Mouse (Mus musculus) layer of hippocampus, adult 11-12 months (tissue): ENCODE results near the gene Nlrp4c.
A peak's percentile ranks its signal among the peaks of the same experiment; 100 is the strongest.
"Not testable (repeated sequence)": the region's sequence is repeated elsewhere in the genome, so short reads cannot be mapped to it uniquely, and the experiment has no call there.

Experiments
- DNase-seq: peaks from one replicate; pipeline ENCODE4 v3.0.0; 2022; ENCODE audit warnings: low spot score

The Nlrp4c gene

DNA sequence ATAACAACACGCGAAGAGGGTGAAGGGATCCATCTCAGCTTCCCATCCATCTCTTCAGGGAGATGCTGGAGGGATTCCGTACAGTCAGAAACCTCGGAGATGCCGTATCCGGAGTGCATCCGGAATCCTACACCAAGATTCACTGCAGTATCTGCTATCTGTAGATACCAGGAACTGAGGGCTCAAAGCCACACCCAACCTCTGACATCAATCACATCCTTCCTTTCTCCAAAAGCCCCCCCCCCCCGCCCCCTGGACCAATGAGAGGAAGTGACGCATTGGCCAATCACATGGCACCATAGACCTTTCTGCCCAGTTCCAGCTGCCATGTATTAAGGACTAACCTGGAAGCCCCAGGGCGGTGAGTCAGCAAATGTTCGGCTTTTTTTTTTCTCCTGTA lies at the start of gene Nlrp4c:
Nlrp4c (plus strand) TSS at position 301 of the 400 bp plus-strand sequence.
- DNase-seq, result no peak

- DNase-seq, result no peak
Observed at GRCm38 (mm10) chr7:6010910-6011309, 34.1 kb upstream of the Nlrp4c start, which contains the start of gene Vmn1r65. TSS of gene Vmn1r65 (minus strand) at chr7:6011010.

DNA sequence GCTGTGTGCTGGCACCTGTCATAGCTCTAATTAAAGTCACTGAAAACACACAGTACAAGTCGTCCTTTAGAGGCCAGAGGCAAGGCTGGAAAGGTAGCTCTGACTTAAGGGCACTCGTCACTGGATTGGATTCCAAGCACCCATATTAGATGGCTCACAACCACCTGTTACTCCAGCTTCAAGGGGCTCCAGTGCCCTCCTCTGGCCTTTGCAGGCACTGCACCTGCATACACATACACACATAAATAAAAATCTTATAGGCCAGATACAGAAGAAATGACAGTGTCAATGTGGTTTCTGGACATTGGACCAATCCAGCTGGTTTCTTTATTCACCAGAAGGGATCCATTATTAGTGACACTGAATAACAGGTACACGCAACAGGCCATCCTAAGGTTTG lies 74.5 kb downstream of the Nlrp4c start:
- no peak for DNase-seq

- DNase-seq, result not testable (repeated sequence)
Observed at GRCm38 (mm10) chr7:6120104-6120503, 75.1 kb downstream of the Nlrp4c start.

DNA sequence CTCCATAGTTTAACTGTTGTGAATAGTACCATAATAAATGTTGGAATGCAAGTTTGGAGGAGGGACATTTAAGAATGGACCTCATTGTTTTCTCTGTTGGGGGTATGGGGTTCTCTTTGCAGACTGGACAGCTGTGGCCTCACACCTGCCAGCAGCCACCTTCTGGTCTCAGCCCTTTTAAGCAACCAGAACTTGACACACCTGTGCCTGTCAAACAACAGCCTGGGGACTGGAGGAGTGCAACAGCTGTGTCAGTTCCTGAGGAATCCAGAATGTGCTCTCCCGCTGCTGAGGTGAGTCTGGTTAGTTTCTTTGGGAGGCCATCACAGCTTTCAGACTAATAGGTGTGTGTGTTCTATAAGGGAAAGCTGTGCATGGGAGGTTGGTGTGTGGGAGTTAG lies 76.2 kb downstream of the Nlrp4c start:
- DNase-seq, result not testable (repeated sequence)

DNA sequence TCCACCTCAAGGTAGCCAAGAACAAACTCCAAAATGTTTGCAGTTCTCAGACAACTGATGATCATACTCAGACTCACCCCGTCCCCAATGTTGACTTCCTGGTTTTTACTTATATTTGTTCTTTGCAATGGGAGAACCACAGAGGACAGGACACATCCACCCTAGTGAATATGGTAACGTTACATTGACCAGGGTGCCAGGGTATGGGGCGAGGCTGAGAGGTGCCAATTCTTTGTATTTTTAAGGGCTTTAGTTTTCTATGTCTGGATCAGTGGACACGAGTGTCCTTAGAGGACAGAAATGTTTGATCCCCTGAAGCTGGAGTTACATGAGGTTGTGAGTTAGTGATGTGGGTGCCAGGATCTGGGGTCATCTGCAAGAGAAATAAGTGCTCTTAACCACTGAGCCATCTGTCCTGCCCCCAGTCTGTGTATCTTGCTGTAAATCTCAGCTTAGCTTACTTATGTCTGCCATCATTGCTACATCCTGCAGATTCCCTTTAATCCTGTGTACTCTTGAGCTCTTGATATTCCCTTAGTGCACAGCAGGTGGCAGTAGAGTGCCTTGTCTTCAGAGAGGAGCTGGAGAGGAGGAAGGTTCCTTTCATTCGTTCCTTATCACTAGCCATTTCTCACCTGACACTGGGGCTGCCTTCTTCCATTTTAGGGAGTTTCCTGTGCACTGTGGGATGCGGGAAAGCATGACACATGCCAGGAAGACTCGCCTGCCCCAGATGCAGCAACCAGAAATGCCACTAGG lies 81.9 kb downstream of the Nlrp4c start:
- peak; percentile 89 for DNase-seq

- DNase-seq, result no peak
Observed at GRCm38 (mm10) chr7:6130346-6130745, 85.4 kb downstream of the Nlrp4c start.

DNA sequence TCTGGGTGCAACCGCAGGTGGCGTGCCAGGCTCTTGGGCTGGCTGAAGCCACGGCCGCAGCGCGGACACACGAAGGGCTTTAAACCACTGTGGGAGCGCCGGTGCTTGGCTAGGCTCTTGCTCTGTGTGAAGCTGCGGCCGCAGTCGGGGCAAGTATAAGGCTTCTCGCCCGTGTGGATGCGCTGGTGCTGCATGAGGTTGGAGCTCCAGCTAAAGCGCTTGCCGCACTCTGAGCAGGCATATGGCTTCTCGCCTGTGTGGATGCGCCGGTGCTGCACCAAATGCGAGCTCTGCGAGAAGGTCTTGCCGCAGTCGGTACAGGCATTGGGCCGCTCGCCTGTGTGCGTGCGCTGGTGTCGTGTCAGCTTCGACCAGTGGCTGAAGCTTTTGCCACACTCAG lies 87.7 kb downstream of the Nlrp4c start:
- DNase-seq, result no peak

DNA sequence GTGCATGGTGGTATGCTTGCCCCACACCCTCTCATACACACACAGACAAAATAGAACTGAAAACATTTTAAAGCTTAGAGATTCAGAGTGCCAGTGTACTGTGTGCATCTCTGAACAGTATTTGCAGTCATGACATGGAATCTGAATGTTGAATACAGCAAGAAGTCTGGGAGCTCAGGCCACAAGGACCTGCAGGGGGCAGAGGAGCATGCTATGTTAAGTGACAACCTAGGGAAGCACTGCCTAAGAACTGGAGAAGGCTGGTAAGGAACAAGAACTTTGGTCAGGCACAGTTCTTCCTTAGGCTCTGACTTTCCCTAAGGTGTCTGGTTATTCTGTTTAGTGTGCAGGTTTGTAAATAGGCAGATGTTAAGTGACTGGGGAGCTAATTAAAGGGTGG lies 91.5 kb downstream of the Nlrp4c start:
- DNase-seq, result no peak

DNA sequence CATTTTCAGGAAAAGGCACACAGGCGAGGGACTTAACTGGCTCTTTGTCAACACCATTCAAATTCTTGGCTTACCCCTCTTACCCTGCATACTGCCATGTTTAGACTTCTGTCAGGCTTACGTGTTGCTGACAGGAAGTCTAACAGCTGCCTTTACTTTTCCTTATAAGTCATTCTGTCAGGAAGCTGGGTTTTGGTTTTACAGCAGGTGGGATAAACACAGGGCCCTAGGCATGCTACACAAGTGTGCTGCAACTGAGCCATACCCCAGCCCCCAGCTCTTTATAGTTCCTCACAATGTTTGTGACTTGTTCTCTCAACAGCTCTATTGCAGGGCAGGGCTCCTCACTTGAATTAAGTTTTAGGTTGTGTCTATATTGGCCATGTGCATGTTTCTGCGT lies 94.3 kb downstream of the Nlrp4c start:
- DNase-seq, result no peak

GRCm38 (mm10) chr7:6143991-6144531 lies 99.1 kb downstream of the Nlrp4c start:
- DNase-seq, result no peak

GRCm38 (mm10) chr7:6145423-6146188 lies 100.6 kb downstream of the Nlrp4c start:
- DNase-seq, result no peak

DNA sequence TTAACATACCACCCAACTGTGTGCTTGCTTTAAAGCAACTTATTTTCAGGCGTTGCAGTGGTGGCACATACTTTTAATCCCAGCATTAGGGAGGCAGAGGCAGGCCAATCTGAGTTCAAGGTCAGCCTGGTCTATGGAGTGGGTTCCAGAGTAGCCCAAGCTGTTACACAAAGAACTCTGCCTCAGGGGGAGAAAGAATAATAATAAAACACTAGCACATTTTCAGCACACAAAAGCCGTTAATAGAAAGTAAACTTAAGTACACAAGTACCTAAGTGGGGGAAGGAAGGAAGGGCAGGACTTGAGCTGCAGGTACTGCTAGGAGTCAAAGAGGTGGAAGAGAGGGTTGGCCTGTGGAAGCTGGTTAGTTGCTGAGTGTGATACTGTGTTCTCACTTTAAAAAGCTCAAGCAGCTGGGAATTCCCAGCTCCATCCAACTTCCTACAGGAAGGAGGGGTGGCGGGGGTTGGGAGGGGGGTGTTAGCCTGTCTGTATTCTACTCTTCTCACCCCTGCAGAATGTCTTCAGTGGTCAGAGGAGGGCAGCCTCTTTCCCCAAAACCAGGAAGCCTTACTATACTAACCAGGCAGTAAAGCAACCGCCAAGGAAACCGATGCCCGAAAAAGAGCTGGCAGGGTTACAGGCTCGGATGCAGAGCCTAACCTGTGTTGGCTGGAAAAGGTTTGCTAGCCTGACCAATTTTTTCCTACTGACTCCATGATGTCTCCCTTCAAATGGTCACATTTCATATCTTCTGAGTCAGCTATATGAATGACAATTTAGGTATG lies 101.4 kb downstream of the Nlrp4c start:
- DNase-seq, result no peak

- DNase-seq, result no peak
Observed at GRCm38 (mm10) chr7:6146982-6147325, 102.0 kb downstream of the Nlrp4c start.

DNA sequence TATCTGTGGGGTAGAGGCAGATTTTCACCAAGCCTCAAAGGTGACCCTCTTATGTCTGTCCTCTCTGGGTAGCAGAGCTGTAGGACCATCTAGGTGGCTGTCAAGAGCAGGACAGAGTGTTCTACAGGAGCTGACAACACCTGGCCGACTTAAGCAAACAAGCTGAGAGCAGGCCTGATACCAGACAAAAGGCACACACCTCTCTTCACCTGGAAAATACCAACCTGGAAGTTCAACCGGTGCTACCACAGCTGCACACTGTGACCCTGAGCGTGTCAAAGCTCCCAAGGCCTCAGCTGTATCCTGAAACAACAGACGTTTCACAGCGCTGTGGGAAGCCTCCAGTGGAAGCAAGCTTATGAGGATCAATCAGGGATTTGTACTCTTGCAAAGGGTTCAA lies 102.7 kb downstream of the Nlrp4c start:
- DNase-seq, result no peak

- no peak for DNase-seq
Observed at GRCm38 (mm10) chr7:6151266-6151665, 106.3 kb downstream of the Nlrp4c start.

GRCm38 (mm10) chr7:6152036-6152435 lies 107.1 kb downstream of the Nlrp4c start:
- DNase-seq, result no peak

DNA sequence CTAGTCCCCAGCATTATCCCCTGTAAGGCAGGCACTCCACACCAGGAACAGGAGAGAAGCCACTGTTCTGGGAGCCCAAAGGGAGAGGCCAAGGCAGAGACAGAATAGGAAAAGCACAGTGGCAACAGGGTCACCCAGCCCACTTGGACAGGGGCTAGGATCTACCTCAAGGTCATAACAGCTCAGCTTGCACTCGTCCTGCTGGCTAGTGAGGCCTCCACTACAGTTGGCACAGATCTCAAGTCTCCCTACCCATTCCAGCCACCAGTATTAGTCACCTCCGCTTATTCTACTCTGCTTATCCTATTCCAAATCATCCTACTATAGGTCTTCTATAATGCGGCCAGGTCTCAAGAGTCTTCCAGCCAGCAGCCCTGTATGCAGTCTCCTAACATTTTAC lies 108.2 kb downstream of the Nlrp4c start:
- no peak for DNase-seq

DNA sequence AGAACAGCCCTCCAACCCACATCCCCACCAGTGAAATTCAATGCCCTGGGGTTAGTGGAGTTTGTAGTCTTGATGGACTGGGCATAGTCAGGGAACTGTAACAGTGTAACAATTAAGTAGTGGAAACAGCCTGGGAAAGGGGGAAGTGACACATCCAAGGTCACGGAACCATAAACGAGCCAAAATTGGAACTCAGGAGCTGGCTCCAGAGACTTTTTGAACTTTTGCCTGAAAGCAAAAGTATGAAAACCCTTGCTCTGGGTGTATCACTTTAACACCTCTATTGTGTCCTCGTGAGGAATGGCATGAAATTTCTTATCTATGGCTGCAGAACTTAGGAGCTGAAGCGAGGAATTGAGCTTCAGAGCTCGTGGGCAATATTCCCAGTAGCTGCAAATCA lies 109.2 kb downstream of the Nlrp4c start:
- no peak for DNase-seq
